Comparison of ENCODE assay signal across 8 mouse cellular contexts in genomic region chr19:4603801-4604723, GRCm38 (mm10). TPM values are rescaled to one million over a fixed set of nuclear protein-coding genes. Genes with fewer than 3 reads are reported as not detected.
DNase-seq lines count a peak whose midpoint lies in the region; ATAC-seq and TF ChIP-seq lines count a peak whose summit lies in the region.

No protein-coding gene starts in this region.

- intact Hi-C loops in left cerebral cortex, postnatal 14 days (cut with DNase I): no loop called here

- DNase-seq in midbrain, embryonic 11.5 days (ENCODE audit: low spot score, missing footprints): peak; percentile 80
- DNase-seq in hindbrain, postnatal 0 days (ENCODE audit: low spot score): peak; percentile 52
- no peak for DNase-seq in liver, embryonic 11.5 days (ENCODE audit: low spot score)
- peak; percentile 37 for DNase-seq in splenic B cell, adult 2 months (ENCODE audit: low read depth, low spot score)
- DNase-seq in left cerebral cortex, postnatal 14 days (ENCODE audit: low spot score in 2 of 2): no peak
- DNase-seq in left cerebral cortex, adult 18-20 months (ENCODE audit: low spot score in 2 of 2): no peak

- no peaks in the 10 kb centered on the region for H3K27me3 ChIP-seq in midbrain, embryonic 11.5 days (ENCODE audit: control insufficient read depth, insufficient read depth, low read length)
- no peaks in the 10 kb centered on the region for H3K27me3 ChIP-seq in midbrain, embryonic 16.5 days (ENCODE audit: control insufficient read depth, insufficient read depth, low read depth, low read length)
- no peaks in the 10 kb centered on the region for H3K27me3 ChIP-seq in hindbrain, postnatal 0 days (ENCODE audit: insufficient read depth, low read length)
- H3K27me3 ChIP-seq in liver, embryonic 11.5 days (replicated peaks; ENCODE audit: control insufficient read depth, insufficient read depth, low read length): no peaks in the 10 kb centered on the region
- no peaks in the 10 kb centered on the region for H3K27me3 ChIP-seq in splenic B cell, adult 2 months (ENCODE audit: control insufficient read depth, insufficient read depth, low read length, poor library complexity, severe bottlenecking)

- ATAC-seq in midbrain, embryonic 11.5 days (ENCODE audit: low FRiP score): no peak
- no peak for ATAC-seq in midbrain, embryonic 16.5 days
- peak; percentile 92 for ATAC-seq in common myeloid progenitor, adult 5-6 weeks (replicated peaks; ENCODE audit: low read depth, poor library complexity, severe bottlenecking)
- peak; percentile 70; the same call in 1 of the 2 replicates for ATAC-seq in hindbrain, postnatal 0 days
- ATAC-seq in liver, embryonic 11.5 days (replicated peaks; ENCODE audit: low FRiP score): peak; percentile 54

- peak; percentile 66 for TF ChIP-seq CTCF in hindbrain, postnatal 0 days (IDR thresholded peaks at IDR 0.05; ENCODE audit: low read depth)

- H3K36me3 ChIP-seq in midbrain, embryonic 11.5 days (ENCODE audit: control insufficient read depth, insufficient read depth, low read length): no peaks in the 10 kb centered on the region
- H3K36me3 ChIP-seq in midbrain, embryonic 16.5 days (ENCODE audit: control insufficient read depth, insufficient read depth, low read length): no peaks in the 10 kb centered on the region
- no peaks in the 10 kb centered on the region for H3K36me3 ChIP-seq in hindbrain, postnatal 0 days (ENCODE audit: insufficient read depth, low read length)
- H3K36me3 ChIP-seq in liver, embryonic 11.5 days (ENCODE audit: control insufficient read depth, insufficient read depth, low read length): no peaks in the 10 kb centered on the region
- H3K36me3 ChIP-seq in splenic B cell, adult 2 months (ENCODE audit: control insufficient read depth, insufficient read depth, low read length, poor library complexity, severe bottlenecking): no peaks in the 10 kb centered on the region

- no peak overlapping the region for H3K27ac ChIP-seq in midbrain, embryonic 11.5 days (ENCODE audit: low read depth, low read length)
- no peak overlapping the region for H3K27ac ChIP-seq in midbrain, embryonic 16.5 days (ENCODE audit: low read length)
- H3K27ac ChIP-seq in hindbrain, postnatal 0 days: no peak overlapping the region
- no peak overlapping the region for H3K27ac ChIP-seq in liver, embryonic 11.5 days (ENCODE audit: low read depth, low read length)

- H3K4me3 ChIP-seq in midbrain, embryonic 11.5 days (ENCODE audit: low read depth, low read length): no peak overlapping the region
- H3K4me3 ChIP-seq in midbrain, embryonic 16.5 days (ENCODE audit: low read depth, low read length): no peak overlapping the region
- H3K4me3 ChIP-seq in hindbrain, postnatal 0 days (ENCODE audit: low read length): no peak overlapping the region
- H3K4me3 ChIP-seq in liver, embryonic 11.5 days (ENCODE audit: low read depth, low read length): no peak overlapping the region

- WGBS in midbrain, embryonic 11.5 days: 41% methylated on average over 24 of the region's 24 CpGs
- WGBS in midbrain, embryonic 16.5 days: 38% methylated on average over 24 of the region's 24 CpGs
- 40% methylated on average over 24 of the region's 24 CpGs for WGBS in hindbrain, postnatal 0 days
- 37% methylated on average over 24 of the region's 24 CpGs for WGBS in liver, embryonic 11.5 days

- H3K9me3 ChIP-seq in midbrain, embryonic 11.5 days (ENCODE audit: control insufficient read depth, low read length): no peaks in the 10 kb centered on the region
- no peaks in the 10 kb centered on the region for H3K9me3 ChIP-seq in midbrain, embryonic 16.5 days (replicated peaks; ENCODE audit: control insufficient read depth, low read length, poor library complexity, severe bottlenecking)
- no peaks in the 10 kb centered on the region for H3K9me3 ChIP-seq in hindbrain, postnatal 0 days (ENCODE audit: low read length)
- no peaks in the 10 kb centered on the region for H3K9me3 ChIP-seq in liver, embryonic 11.5 days (ENCODE audit: control insufficient read depth, low read length)

- H3K9ac ChIP-seq in midbrain, embryonic 11.5 days (ENCODE audit: low read length): no peak overlapping the region
- H3K9ac ChIP-seq in midbrain, embryonic 16.5 days (ENCODE audit: low read depth, low read length): no peak overlapping the region
- H3K9ac ChIP-seq in hindbrain, postnatal 0 days (replicated peaks; ENCODE audit: low read length): no peak overlapping the region
- no peak overlapping the region for H3K9ac ChIP-seq in liver, embryonic 11.5 days (ENCODE audit: low read depth, low read length)

- no peak overlapping the region for H3K4me2 ChIP-seq in midbrain, embryonic 11.5 days
- no peak overlapping the region for H3K4me2 ChIP-seq in midbrain, embryonic 16.5 days (ENCODE audit: low read length)
- H3K4me2 ChIP-seq in hindbrain, postnatal 0 days (ENCODE audit: low read depth, low read length): no peak overlapping the region
- no peak overlapping the region for H3K4me2 ChIP-seq in liver, embryonic 11.5 days

- H3K4me1 ChIP-seq in midbrain, embryonic 11.5 days (ENCODE audit: control insufficient read depth, insufficient read depth, low read length): no peaks in the 10 kb centered on the region
- no peaks in the 10 kb centered on the region for H3K4me1 ChIP-seq in midbrain, embryonic 16.5 days (ENCODE audit: control insufficient read depth, insufficient read depth, low read length)
- H3K4me1 ChIP-seq in hindbrain, postnatal 0 days (ENCODE audit: insufficient read depth, low read length): no peaks in the 10 kb centered on the region
- peaks cover 14% of the 10 kb centered on the region for H3K4me1 ChIP-seq in liver, embryonic 11.5 days (replicated peaks; ENCODE audit: control insufficient read depth, insufficient read depth, low read length)

RNA-seq across cellular contexts. Expression of gene Lrfn4, which starts 11.4 kb away (rescaled TPM):
- 7.5 and 7.6 TPM in 2 replicates for polyA plus RNA-seq in midbrain, embryonic 11.5 days (2014; fragmentation: Nextera tagmentation; extraction: Ambion mirVana)
- 10.4 and 11.3 TPM in 2 replicates for polyA plus RNA-seq in midbrain, embryonic 16.5 days (2015; fragmentation: Nextera tagmentation; extraction: Ambion mirVana)
- 2.6 and 2.9 TPM in 2 replicates for total RNA-seq in common myeloid progenitor, adult 5-6 weeks (2017)
- 172 and 178 TPM in 2 replicates for total RNA-seq in hindbrain, postnatal 0 days (2014; rRNA removed)
- polyA plus RNA-seq in hindbrain, postnatal 0 days (2015; fragmentation: Nextera tagmentation; extraction: Ambion mirVana): 14.1 and 15.6 TPM in 2 replicates
- 2.2 and 3.3 TPM in 2 replicates for polyA plus RNA-seq in liver, embryonic 11.5 days (2014; fragmentation: Nextera tagmentation; extraction: Ambion mirVana)
- 10 to 100 TPM; 59.2 to 66.1 TPM for total RNA-seq in left cerebral cortex, postnatal 14 days (2021)
- total RNA-seq in left cerebral cortex, adult 18-20 months (2021): 10 to 100 TPM; 41.9 to 46.4 TPM

RNA-seq across cellular contexts. Expression of gene Rce1, which starts 21.4 kb away (rescaled TPM):
- 61.0 and 68.7 TPM in 2 replicates for polyA plus RNA-seq in midbrain, embryonic 11.5 days (2014; fragmentation: Nextera tagmentation; extraction: Ambion mirVana)
- 51.4 and 52.4 TPM in 2 replicates for polyA plus RNA-seq in midbrain, embryonic 16.5 days (2015; fragmentation: Nextera tagmentation; extraction: Ambion mirVana)
- 19.7 and 27.5 TPM in 2 replicates for total RNA-seq in common myeloid progenitor, adult 5-6 weeks (2017)
- total RNA-seq in hindbrain, postnatal 0 days (2014; rRNA removed): 59.6 and 77.1 TPM in 2 replicates
- polyA plus RNA-seq in hindbrain, postnatal 0 days (2015; fragmentation: Nextera tagmentation; extraction: Ambion mirVana): 47.6 and 48.9 TPM in 2 replicates
- 52.5 and 52.9 TPM in 2 replicates for polyA plus RNA-seq in liver, embryonic 11.5 days (2014; fragmentation: Nextera tagmentation; extraction: Ambion mirVana)
- total RNA-seq in left cerebral cortex, postnatal 14 days (2021): 10 to 100 TPM; 20.4 to 20.6 TPM
- 10 to 100 TPM; 27.3 to 27.7 TPM for total RNA-seq in left cerebral cortex, adult 18-20 months (2021)

Comparison
In these comparisons a context has a peak if more than half of its experiments do, and no peak if none do; other contexts are left out.
1. ATAC-seq: peak in common myeloid progenitor, adult 5-6 weeks (single experiment), hindbrain, postnatal 0 days (single experiment) and liver, embryonic 11.5 days (single experiment); none in midbrain, embryonic 11.5 days (single experiment) and midbrain, embryonic 16.5 days (single experiment).
2. DNase-seq: peak in midbrain, embryonic 11.5 days (single experiment), hindbrain, postnatal 0 days (single experiment) and splenic B cell, adult 2 months (single experiment); none in liver, embryonic 11.5 days (single experiment), left cerebral cortex, postnatal 14 days (0 of 2) and left cerebral cortex, adult 18-20 months (0 of 2).
3. RNA of gene Lrfn4, which starts 11.4 kb away (total RNA-seq): 172 to 178 TPM in hindbrain, postnatal 0 days, 59.2 to 66.1 TPM in left cerebral cortex, postnatal 14 days and 41.9 to 46.4 TPM in left cerebral cortex, adult 18-20 months; 2.6 to 2.9 TPM in common myeloid progenitor, adult 5-6 weeks; every median in the first group is over 10 times any median in the second.